Mouse (Mus musculus): ENCODE measurements around the gene Hist1h4k. TPM values are rescaled to one million over a fixed set of nuclear protein-coding genes. Genes with fewer than 3 reads are reported as not detected.
"Not testable (repeated sequence)": the region's sequence is repeated elsewhere in the genome, so short reads cannot be mapped to it uniquely, and the experiment has no call there.

Hist1h4k gene
- 3.9 and 7.1 TPM in 2 replicates for polyA plus RNA-seq (2016; fragmentation: Nextera tagmentation; extraction: Ambion mirVana)

DNA sequence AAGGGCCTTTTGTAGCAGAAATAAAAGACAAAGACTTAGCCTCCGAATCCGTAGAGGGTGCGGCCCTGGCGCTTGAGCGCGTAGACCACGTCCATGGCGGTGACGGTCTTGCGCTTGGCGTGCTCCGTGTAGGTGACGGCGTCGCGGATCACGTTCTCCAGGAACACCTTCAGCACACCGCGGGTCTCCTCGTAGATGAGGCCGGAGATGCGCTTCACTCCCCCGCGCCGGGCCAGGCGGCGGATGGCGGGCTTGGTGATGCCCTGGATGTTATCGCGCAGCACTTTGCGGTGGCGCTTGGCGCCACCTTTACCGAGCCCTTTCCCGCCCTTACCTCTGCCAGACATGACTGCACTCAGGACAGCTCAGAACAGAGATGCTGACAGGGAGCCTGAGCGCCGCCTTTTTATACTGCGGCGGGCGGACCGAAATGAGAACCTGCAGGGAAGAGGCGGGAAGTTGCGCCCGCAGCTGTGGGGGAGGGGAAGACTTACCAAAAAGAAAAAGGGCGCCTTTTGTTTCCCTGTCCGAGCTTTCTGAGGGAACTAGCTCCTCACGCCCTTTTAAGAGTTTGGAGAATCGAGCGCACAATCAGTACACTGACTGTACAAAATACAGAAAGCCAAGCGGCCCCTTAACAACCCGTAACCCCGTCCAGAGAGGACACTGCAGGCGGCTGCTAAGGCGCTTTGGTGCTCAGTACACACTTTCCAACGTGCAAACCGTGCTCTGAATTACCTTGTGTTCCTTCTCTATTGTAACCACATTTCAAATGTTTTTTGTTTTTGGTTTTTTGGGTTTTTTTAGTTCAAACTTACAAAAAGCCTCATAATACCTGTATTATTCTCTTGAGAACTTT, at the start of gene Hist1h4k:
Hist1h4k (minus strand) TSS at position 347 of the 859 bp plus-strand sequence.
- DNase-seq (ENCODE audit: low spot score): peak; percentile 94
- H3K36me3 ChIP-seq (replicated peaks); H3K9me3 ChIP-seq; H3K27me3 ChIP-seq (replicated peaks; ENCODE audit: low read depth, poor library complexity, severe bottlenecking): not testable (repeated sequence)
- WGBS: under 1% methylated on average over 48 of the region's 56 CpGs
- Histone ChIP-seq H3K4me1 (peaks cover 41% of the 10 kb centered on the region), H3K27ac (replicated peaks) (peak within 1 kb of the TSS; percentile 94), H3K4me3 (peak within 1 kb of the TSS; percentile 65)

- not testable (repeated sequence) for H3K9me3 ChIP-seq; H3K27me3 ChIP-seq (replicated peaks; ENCODE audit: low read depth, poor library complexity, severe bottlenecking); H3K36me3 ChIP-seq (replicated peaks); DNase-seq (ENCODE audit: low spot score); H3K4me3 ChIP-seq; H3K27ac ChIP-seq (replicated peaks); H3K4me1 ChIP-seq
Measured at GRCm38 (mm10) chr13:21797163-21797562, 46.9 kb upstream of the Hist1h4k start.

- no peak for DNase-seq (ENCODE audit: low spot score)
- Histone ChIP-seq H3K4me1 (peaks cover 5% of the 10 kb centered on the region), H3K27ac (replicated peaks) (no peak overlapping the region), H3K4me3 (no peak overlapping the region), H3K9me3 (no peaks in the 10 kb centered on the region), H3K36me3 (replicated peaks) (no peaks in the 10 kb centered on the region), H3K27me3 (replicated peaks; ENCODE audit: low read depth, poor library complexity, severe bottlenecking) (no peaks in the 10 kb centered on the region)
- 90% methylated on average over 7 of the region's 7 CpGs for WGBS
Measured at GRCm38 (mm10) chr13:21795584-21795983, 45.3 kb upstream of the Hist1h4k start.

DNA sequence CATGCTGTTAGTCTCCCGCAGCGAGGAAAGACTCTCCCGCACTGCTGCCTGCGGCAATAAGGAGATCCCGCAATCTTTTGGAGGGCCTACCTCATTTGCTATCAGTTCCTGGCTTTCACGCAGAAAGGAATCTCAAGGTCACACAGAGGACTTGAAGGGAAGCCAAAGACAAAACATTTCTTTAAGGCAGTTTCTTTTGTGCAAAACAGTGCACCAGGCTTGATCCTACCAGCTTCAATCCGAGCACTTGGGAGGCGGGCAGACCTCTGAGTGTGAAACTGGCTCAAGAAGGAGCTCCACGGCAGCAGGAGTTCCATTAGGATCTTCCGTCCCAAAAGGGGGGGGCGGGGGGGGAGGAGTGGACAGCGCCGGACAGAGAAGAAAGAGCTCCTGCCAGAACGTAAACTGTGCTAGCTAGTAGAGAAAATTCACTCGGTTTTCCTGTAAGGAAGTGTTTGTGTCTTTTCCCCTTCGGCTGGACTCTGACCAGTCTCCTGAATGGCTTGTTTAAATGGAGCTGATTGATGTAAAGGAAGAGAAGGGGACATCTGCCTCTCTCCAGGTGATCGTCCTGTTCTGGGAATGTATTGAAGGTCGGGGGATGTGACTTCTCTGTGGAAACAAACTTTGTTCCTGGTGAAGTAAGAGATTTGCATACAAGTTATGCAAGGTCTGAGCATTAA, 40.4 kb upstream of the Hist1h4k start:
- DNase-seq (ENCODE audit: low spot score): peak; percentile 40
- H3K9me3 ChIP-seq: no peaks in the 10 kb centered on the region
- peak overlapping the region; percentile 77 for H3K27ac ChIP-seq (replicated peaks)
- H3K4me3 ChIP-seq: peak overlapping the region; percentile 43
- H3K27me3 ChIP-seq (replicated peaks; ENCODE audit: low read depth, poor library complexity, severe bottlenecking): no peaks in the 10 kb centered on the region
- no peaks in the 10 kb centered on the region for H3K36me3 ChIP-seq (replicated peaks)
- WGBS: 8% methylated on average over 18 of the region's 18 CpGs
- H3K4me1 ChIP-seq: peaks cover 27% of the 10 kb centered on the region

GRCm38 (mm10) chr13:21789925-21790324, 39.6 kb upstream of the Hist1h4k start:
- Histone ChIP-seq H3K27me3 (replicated peaks; ENCODE audit: low read depth, poor library complexity, severe bottlenecking) (no peaks in the 10 kb centered on the region), H3K4me3 (no peak overlapping the region), H3K4me1 (peaks cover 31% of the 10 kb centered on the region), H3K36me3 (replicated peaks) (no peaks in the 10 kb centered on the region), H3K9me3 (no peaks in the 10 kb centered on the region), H3K27ac (replicated peaks) (peak overlapping the region; percentile 89)
- DNase-seq (ENCODE audit: low spot score): no peak
- 55% methylated on average over 6 of the region's 6 CpGs for WGBS

- 11% methylated on average over 18 of the region's 21 CpGs for WGBS
Measured at GRCm38 (mm10) chr13:21787760-21788593, 37.7 kb upstream of the Hist1h4k start.

GRCm38 (mm10) chr13:21786899-21787629, 36.8 kb upstream of the Hist1h4k start, which contains the start of the genes Hist1h2an and Hist1h2bp:
Gene Hist1h2an, minus strand, starts transcription at chr13:21787218.
Gene Hist1h2bp, plus strand, starts transcription at chr13:21787461.
- under 1% methylated on average over 47 of the region's 63 CpGs for WGBS
- not testable (repeated sequence) for H3K36me3 ChIP-seq (replicated peaks)

More at GRCm38 (mm10) chr13:21787760-21788593, 37.7 kb upstream of the Hist1h4k start:
- Histone ChIP-seq H3K4me1 (peaks cover 41% of the 10 kb centered on the region), H3K9me3 (no peaks in the 10 kb centered on the region), H3K36me3 (replicated peaks) (no peaks in the 10 kb centered on the region), H3K4me3 (peak overlapping the region; percentile 49), H3K27ac (replicated peaks) (peak overlapping the region; percentile 89), H3K27me3 (replicated peaks; ENCODE audit: low read depth, poor library complexity, severe bottlenecking) (no peaks in the 10 kb centered on the region)
- peak; percentile 15 for DNase-seq (ENCODE audit: low spot score)

GRCm38 (mm10) chr13:21786189-21786898, 36.0 kb upstream of the Hist1h4k start:
- peak overlapping the region; percentile 91 for H3K27ac ChIP-seq (replicated peaks)
- H3K36me3 ChIP-seq (replicated peaks): no peaks in the 10 kb centered on the region
- DNase-seq (ENCODE audit: low spot score): peak; percentile 52
- no peaks in the 10 kb centered on the region for H3K27me3 ChIP-seq (replicated peaks; ENCODE audit: low read depth, poor library complexity, severe bottlenecking)
- WGBS: 6% methylated on average over 8 of the region's 8 CpGs
- H3K4me3 ChIP-seq: peak overlapping the region; percentile 56
- H3K9me3 ChIP-seq: no peaks in the 10 kb centered on the region
- H3K4me1 ChIP-seq: peaks cover 43% of the 10 kb centered on the region

More at GRCm38 (mm10) chr13:21786899-21787629, 36.8 kb upstream of the Hist1h4k start, which contains the start of the genes Hist1h2an and Hist1h2bp:
- H3K27me3 ChIP-seq (replicated peaks; ENCODE audit: low read depth, poor library complexity, severe bottlenecking); H3K9me3 ChIP-seq: not testable (repeated sequence)
- Histone ChIP-seq H3K4me1 (peaks cover 42% of the 10 kb centered on the region), H3K27ac (replicated peaks) (peak within 1 kb of the TSS; percentile 91), H3K4me3 (peak within 1 kb of the TSS; percentile 56)
- peak; percentile 88 for DNase-seq (ENCODE audit: low spot score)

- Histone ChIP-seq H3K27me3 (replicated peaks; ENCODE audit: low read depth, poor library complexity, severe bottlenecking) (no peaks in the 10 kb centered on the region), H3K36me3 (replicated peaks) (no peaks in the 10 kb centered on the region), H3K9me3 (no peaks in the 10 kb centered on the region), H3K27ac (replicated peaks) (peak overlapping the region; percentile 97), H3K4me3 (peak overlapping the region; percentile 63), H3K4me1 (peaks cover 45% of the 10 kb centered on the region)
- DNase-seq (ENCODE audit: low spot score): no peak
- 28% methylated on average over 6 of the region's 6 CpGs for WGBS
Measured at GRCm38 (mm10) chr13:21784311-21784710, 34.0 kb upstream of the Hist1h4k start.

DNA sequence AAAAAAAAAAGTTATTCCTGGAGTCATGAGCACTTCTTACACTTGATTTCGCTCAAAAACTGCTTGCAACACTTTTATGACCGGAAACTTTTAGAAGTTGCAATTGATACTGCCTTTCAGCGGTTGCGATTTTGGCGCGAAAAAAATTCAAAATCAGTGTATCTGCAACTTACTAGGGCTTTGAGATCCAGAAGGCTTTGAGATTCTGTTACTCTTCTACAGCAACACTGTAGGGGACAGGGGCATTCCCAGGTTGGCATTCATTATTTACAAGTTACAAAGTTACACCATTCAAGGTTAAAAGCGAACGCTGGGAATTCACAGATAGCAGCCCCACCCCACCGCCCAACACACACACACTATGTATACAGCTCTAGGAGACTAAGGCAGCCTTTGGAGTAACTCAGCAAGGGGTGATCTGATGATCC, 33.4 kb upstream of the Hist1h4k start:
- 2% methylated on average over 9 of the region's 9 CpGs for WGBS
- H3K9me3 ChIP-seq: no peaks in the 10 kb centered on the region
- peaks cover 40% of the 10 kb centered on the region for H3K4me1 ChIP-seq
- H3K36me3 ChIP-seq (replicated peaks): no peaks in the 10 kb centered on the region
- peak overlapping the region; percentile 63 for H3K4me3 ChIP-seq
- H3K27me3 ChIP-seq (replicated peaks; ENCODE audit: low read depth, poor library complexity, severe bottlenecking): no peaks in the 10 kb centered on the region
- H3K27ac ChIP-seq (replicated peaks): peak overlapping the region; percentile 97
- DNase-seq (ENCODE audit: low spot score): peak; percentile 62

DNA sequence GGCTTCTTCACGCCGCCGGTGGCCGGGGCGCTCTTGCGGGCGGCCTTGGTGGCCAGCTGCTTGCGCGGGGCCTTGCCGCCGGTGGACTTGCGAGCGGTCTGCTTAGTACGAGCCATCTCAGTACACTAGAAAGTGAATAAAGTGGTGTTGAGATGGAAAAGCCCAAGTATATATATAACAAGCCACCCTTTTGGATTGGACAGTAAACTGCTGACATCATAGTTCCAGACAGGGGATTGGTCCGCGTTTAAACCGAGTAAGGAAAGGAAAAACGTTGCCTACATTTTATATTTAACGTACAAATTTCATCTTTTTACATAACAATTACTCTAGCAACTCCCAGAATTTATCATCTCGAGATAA, 32.9 kb upstream of the Hist1h4k start, which contains the start of gene Hist1h3i:
Hist1h3i (minus strand) TSS at position 116 of the 363 bp plus-strand sequence.
- peak within 1 kb of the TSS; percentile 97 for H3K27ac ChIP-seq (replicated peaks)
- no peaks in the 10 kb centered on the region for H3K9me3 ChIP-seq
- H3K36me3 ChIP-seq (replicated peaks): no peaks in the 10 kb centered on the region
- 0% methylated on average over 17 of the region's 20 CpGs for WGBS
- peaks cover 39% of the 10 kb centered on the region for H3K4me1 ChIP-seq
- H3K4me3 ChIP-seq: peak within 1 kb of the TSS; percentile 63
- H3K27me3 ChIP-seq (replicated peaks; ENCODE audit: low read depth, poor library complexity, severe bottlenecking): no peaks in the 10 kb centered on the region
- peak; percentile 56 for DNase-seq (ENCODE audit: low spot score)

Data from embryonic facial prominence, embryonic 10.5 days (tissue).